Mouse (Mus musculus): ENCODE data around the gene Phc3.
"Not testable (repeated sequence)": the region's sequence is repeated elsewhere in the genome, so short reads cannot be mapped to it uniquely, and the experiment has no call there.

Phc3 gene

DNA sequence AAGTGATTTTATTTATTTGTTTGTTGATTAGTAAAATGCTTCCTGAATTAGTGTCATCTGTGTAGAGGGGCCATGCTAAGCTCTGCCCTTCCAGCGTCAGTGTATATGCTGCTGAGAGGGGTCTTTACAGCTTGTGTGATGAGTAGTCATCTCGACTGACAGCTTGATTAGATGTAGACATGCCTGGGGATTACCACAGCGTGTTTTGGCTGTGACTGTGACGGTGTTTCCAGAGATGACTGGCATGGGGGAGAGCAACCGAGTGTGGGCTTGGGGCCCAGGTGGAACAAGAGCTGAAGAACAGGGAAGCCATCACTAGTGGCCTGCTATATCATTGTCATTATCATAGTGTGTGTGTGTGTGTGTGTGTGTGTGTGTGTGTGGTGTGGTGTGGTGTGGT lies 100.6 kb downstream of the Phc3 start:
- DNase-seq (ENCODE audit: low spot score), result no peak

DNA sequence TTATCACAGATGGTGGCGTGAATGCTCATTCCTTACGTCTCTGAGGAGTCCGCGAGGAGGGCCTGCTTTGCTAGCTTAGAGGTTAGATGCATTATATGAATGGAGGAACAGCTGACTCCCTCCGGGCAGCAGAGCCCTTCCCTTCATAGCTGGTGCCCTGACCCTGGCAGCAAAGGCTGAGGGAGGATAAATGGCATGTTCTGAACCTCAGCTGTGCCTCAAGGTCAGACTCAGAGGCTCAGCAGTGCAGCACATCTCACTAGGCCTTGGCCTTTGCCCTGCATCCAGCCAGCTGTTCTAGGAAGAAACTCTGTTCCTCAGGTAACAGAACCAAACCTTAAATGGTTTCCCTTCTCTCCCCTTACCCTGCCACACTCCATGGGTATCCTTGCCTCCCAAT lies 101.0 kb downstream of the Phc3 start:
- DNase-seq (ENCODE audit: low spot score), result no peak

DNA sequence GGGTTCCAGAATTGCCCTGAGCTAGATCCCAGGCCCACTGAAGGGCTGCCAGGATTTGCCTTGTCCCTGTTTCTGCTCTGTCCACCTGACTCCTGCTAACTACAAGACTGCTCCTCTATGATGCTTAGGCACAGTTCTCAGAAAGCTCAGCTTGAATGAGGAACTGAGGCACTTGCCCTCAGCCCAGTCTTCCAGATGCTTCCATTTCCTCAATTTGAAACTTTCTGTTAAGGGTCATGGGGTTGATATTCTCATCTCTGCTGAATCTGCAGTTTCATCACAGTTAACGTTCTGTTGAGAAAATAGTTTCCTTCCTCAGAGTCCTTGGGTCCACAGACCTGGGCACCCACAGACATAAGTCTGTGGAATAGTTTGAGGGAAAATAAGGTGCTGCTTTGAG lies 104.6 kb downstream of the Phc3 start:
- DNase-seq (ENCODE audit: low spot score), result no peak

GRCm38 (mm10) chr3:30863712-30864435 lies 105.3 kb downstream of the Phc3 start:
- no peak for DNase-seq (ENCODE audit: low spot score)

DNA sequence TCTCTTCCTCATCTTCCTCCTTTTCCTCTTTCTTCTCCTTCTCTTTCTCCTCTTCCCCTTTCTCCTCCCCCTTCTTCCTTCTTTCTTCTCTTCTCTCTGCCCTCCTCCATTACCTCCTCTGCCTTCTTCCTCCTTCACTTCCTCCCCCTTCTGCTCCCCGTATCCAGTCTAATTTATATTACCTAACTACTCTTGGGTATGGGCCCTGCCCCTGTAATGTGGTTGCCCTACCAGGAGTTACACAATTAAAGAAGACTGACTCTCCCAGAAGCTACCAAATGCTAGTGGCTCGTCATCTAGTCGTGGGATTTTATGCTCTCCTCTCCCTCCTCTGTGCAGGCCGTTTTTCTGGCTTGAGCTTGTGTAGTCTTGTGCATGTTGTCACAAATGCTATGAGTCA lies 108.5 kb downstream of the Phc3 start:
- no peak for DNase-seq (ENCODE audit: low spot score)

- DNase-seq (ENCODE audit: low spot score), result not testable (repeated sequence)
Measured at GRCm38 (mm10) chr3:30859599-30859998, 109.6 kb downstream of the Phc3 start.

DNA sequence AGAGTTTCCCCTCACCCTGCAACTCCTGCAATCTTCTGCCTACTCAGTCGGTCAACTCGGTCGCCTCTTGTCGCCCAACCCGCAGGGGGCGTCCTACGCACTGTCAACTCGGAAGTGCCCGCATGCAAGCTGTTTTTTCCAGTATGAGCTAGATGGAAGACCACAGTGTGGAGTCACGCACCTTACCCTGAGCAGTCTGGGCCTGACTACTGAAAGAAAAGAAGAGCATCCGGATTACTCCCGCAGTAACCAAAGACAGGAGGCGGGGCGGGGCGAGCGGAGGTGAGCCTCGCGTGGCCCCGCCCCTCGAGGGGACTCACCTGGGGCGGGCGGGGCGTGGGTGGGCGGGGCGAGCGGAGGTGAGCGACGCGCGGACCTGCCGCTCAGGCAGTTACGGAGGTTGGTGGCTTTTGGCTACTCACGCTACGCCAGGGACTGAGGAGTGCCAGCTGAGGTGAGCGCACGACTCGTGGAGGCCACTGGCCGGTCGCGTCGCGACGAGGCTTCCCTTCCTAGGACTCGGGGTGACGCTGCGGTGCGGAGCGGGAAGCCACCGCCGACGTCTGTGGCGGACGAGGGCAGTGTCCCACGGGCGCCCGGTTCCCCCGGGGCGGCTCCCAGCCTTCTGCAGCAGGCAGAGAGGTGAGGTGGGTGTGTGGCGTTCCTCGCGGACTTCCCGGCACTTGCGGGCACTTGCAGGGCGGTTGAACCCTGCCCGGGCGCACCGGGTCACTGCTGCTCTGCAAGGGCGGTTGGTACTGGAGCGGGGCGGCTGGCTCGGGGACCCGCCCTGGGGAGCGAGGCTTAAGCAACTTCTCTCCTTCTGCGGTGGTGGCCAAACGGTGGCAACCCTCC lies 113.4 kb downstream of the Phc3 start, which contains the start of gene Gpr160:
Gene Gpr160 (plus strand): TSS at position 347 of the 855 bp plus-strand sequence.
- no peak for DNase-seq (ENCODE audit: low spot score)

- no peak for DNase-seq (ENCODE audit: low spot score)
Measured at GRCm38 (mm10) chr3:30853596-30853995, 115.6 kb downstream of the Phc3 start.

- DNase-seq (ENCODE audit: low spot score), result no peak
Measured at GRCm38 (mm10) chr3:30851422-30851821, 117.8 kb downstream of the Phc3 start.

Data from MN1 (cell line).